Mouse (Mus musculus): ENCODE measurements around the gene Pakap. TPM values are rescaled to one million over a fixed set of nuclear protein-coding genes. Genes with fewer than 3 reads are reported as not detected.

The Pakap gene
- polyA plus RNA-seq, 1 experiment, result 0.38 TPM

GRCm38 (mm10) chr4:57534232-57534631 lies 33.7 kb upstream of the Pakap start:
- no peaks in the 10 kb centered on the region for H3K4me1 ChIP-seq (replicated peaks; ENCODE audit: control insufficient read depth, insufficient read depth, low read length)
- DNase-seq, result no peak
- H3K27ac ChIP-seq (ENCODE audit: control insufficient read depth, insufficient read depth, low read length), result no peak overlapping the region
- no peak for TF ChIP-seq POLR2A (IDR thresholded peaks at IDR 0.05; ENCODE audit: control insufficient read depth, extremely low read depth, insufficient read depth, low read length, poor library complexity)
- no peak for TF ChIP-seq CTCF (IDR thresholded peaks at IDR 0.05; ENCODE audit: borderline replicate concordance, control insufficient read depth, extremely low read depth, insufficient read depth, low read length, poor library complexity)
- H3K36me3 ChIP-seq (ENCODE audit: control insufficient read depth, insufficient read depth, low read length), result no peaks in the 10 kb centered on the region
- WGBS, result 63% methylated on average over 6 of the region's 6 CpGs
- H3K4me3 ChIP-seq (ENCODE audit: control insufficient read depth, insufficient read depth, low read length), result no peak overlapping the region
- H3K27me3 ChIP-seq (ENCODE audit: control insufficient read depth, insufficient read depth, low read length), result no peaks in the 10 kb centered on the region

GRCm38 (mm10) chr4:57535087-57535486 lies 32.9 kb upstream of the Pakap start:
- no peaks in the 10 kb centered on the region for H3K4me1 ChIP-seq (replicated peaks; ENCODE audit: control insufficient read depth, insufficient read depth, low read length)
- no peak overlapping the region for H3K4me3 ChIP-seq (ENCODE audit: control insufficient read depth, insufficient read depth, low read length)
- no peak for DNase-seq
- H3K27me3 ChIP-seq (ENCODE audit: control insufficient read depth, insufficient read depth, low read length), result no peaks in the 10 kb centered on the region
- TF ChIP-seq CTCF (IDR thresholded peaks at IDR 0.05; ENCODE audit: borderline replicate concordance, control insufficient read depth, extremely low read depth, insufficient read depth, low read length, poor library complexity), result no peak
- no peak for TF ChIP-seq POLR2A (IDR thresholded peaks at IDR 0.05; ENCODE audit: control insufficient read depth, extremely low read depth, insufficient read depth, low read length, poor library complexity)
- H3K36me3 ChIP-seq (ENCODE audit: control insufficient read depth, insufficient read depth, low read length), result no peaks in the 10 kb centered on the region
- 94% methylated on average over 4 of the region's 4 CpGs for WGBS
- no peak overlapping the region for H3K27ac ChIP-seq (ENCODE audit: control insufficient read depth, insufficient read depth, low read length)

DNA sequence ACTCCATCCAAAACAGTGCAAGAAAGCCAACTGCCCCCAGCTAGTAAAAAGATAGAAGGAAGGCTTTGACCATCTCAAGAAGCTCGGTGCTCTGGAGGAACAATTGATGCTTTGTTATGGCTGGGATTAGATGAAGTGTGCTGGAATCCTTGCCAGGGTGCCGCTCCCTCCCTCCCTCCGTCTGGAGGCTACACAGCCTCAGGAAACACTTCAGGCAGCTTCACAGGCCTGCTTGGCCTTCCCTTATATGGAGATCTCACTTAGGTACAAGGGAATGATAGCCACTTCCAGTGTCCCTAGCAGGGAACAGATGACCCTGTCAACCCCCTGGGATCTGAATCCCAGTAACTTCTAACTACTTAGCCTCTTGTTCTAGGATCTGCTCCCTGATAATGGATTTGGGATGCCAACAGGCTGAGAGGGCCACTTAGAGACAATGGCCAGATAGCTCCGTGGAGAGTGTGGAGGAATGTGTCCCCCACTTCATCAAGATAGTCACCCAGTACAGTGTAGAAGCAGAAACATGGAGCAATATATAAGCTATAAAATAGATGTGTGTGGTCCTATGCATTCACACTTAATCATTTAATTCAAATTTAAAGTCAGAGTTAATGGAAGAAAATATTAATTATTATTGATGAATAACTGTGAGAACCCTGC lies 29.8 kb upstream of the Pakap start:
- WGBS, result 64% methylated on average over 4 of the region's 4 CpGs
- TF ChIP-seq POLR2A (IDR thresholded peaks at IDR 0.05; ENCODE audit: control insufficient read depth, extremely low read depth, insufficient read depth, low read length, poor library complexity), result no peak
- TF ChIP-seq CTCF (IDR thresholded peaks at IDR 0.05; ENCODE audit: borderline replicate concordance, control insufficient read depth, extremely low read depth, insufficient read depth, low read length, poor library complexity), result no peak
- no peak overlapping the region for H3K27ac ChIP-seq (ENCODE audit: control insufficient read depth, insufficient read depth, low read length)

DNA sequence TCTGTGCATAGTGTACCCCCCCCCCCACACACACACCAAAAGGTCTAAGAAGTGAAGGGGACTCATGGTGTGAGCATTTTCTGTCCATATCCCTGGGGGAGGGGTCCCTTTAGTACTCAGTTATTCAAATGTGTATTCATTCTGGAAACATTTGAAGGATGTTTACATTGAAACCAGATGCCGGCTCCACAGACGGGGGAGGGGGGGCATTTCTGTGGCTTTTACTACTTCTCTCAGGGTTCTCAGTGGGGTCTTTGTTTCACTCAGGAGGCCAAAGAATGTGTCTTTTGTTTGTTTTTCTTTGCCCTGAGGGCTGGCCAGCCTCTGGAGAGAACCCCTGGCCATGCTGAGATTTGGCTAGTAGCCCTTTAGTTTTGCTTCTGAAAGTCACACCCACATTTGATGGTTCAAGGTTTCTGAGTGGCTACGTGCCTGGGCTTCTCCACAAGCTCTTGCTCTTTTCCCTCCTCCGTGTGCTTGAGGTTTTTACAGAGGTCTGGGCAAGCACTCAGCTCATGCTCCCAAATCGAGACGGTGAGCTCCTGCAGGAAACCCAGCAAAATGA lies 24.2 kb upstream of the Pakap start:
- TF ChIP-seq POLR2A (IDR thresholded peaks at IDR 0.05; ENCODE audit: control insufficient read depth, extremely low read depth, insufficient read depth, low read length, poor library complexity) (no peak), CTCF (IDR thresholded peaks at IDR 0.05; ENCODE audit: borderline replicate concordance, control insufficient read depth, extremely low read depth, insufficient read depth, low read length, poor library complexity) (no peak)
- no peaks in the 10 kb centered on the region for H3K36me3 ChIP-seq (ENCODE audit: control insufficient read depth, insufficient read depth, low read length)
- no peak overlapping the region for H3K4me3 ChIP-seq (ENCODE audit: control insufficient read depth, insufficient read depth, low read length)
- no peaks in the 10 kb centered on the region for H3K4me1 ChIP-seq (replicated peaks; ENCODE audit: control insufficient read depth, insufficient read depth, low read length)
- no peak overlapping the region for H3K27ac ChIP-seq (ENCODE audit: control insufficient read depth, insufficient read depth, low read length)
- DNase-seq, result no peak
- WGBS, result 25% methylated on average over 6 of the region's 6 CpGs
- no peaks in the 10 kb centered on the region for H3K27me3 ChIP-seq (ENCODE audit: control insufficient read depth, insufficient read depth, low read length)

More for the DNA sequence above, 29.8 kb upstream of the Pakap start:
- DNase-seq, result no peak
- Histone ChIP-seq H3K27me3 (ENCODE audit: control insufficient read depth, insufficient read depth, low read length) (no peaks in the 10 kb centered on the region), H3K36me3 (ENCODE audit: control insufficient read depth, insufficient read depth, low read length) (no peaks in the 10 kb centered on the region), H3K4me3 (ENCODE audit: control insufficient read depth, insufficient read depth, low read length) (no peak overlapping the region), H3K4me1 (replicated peaks; ENCODE audit: control insufficient read depth, insufficient read depth, low read length) (no peaks in the 10 kb centered on the region)

DNA sequence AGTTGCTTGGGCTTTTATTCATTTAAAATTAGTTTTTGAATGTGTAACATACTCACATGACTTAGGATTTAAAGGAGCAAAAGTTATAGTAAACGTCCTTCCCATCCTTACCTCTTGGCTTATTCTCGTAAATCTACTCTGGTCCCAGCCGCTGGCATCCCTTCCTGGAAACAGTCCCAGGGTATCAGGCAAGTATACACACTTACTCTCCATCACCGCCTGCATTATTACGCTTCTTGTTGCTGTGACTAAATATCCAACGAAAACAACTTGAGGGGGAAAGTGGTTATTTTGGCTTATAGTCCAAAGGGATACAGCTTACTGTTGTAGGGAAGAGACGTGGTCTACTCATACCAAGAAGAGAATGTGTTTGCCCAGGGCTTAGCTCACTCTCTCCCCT lies 20.2 kb upstream of the Pakap start:
- H3K27ac ChIP-seq (ENCODE audit: control insufficient read depth, insufficient read depth, low read length), result no peak overlapping the region
- H3K4me3 ChIP-seq (ENCODE audit: control insufficient read depth, insufficient read depth, low read length), result no peak overlapping the region
- DNase-seq, result no peak
- no peaks in the 10 kb centered on the region for H3K4me1 ChIP-seq (replicated peaks; ENCODE audit: control insufficient read depth, insufficient read depth, low read length)
- TF ChIP-seq CTCF (IDR thresholded peaks at IDR 0.05; ENCODE audit: borderline replicate concordance, control insufficient read depth, extremely low read depth, insufficient read depth, low read length, poor library complexity), result no peak
- no peak for TF ChIP-seq POLR2A (IDR thresholded peaks at IDR 0.05; ENCODE audit: control insufficient read depth, extremely low read depth, insufficient read depth, low read length, poor library complexity)
- no peaks in the 10 kb centered on the region for H3K27me3 ChIP-seq (ENCODE audit: control insufficient read depth, insufficient read depth, low read length)
- no peaks in the 10 kb centered on the region for H3K36me3 ChIP-seq (ENCODE audit: control insufficient read depth, insufficient read depth, low read length)
- WGBS, result 89% methylated on average over 7 of the region's 7 CpGs

GRCm38 (mm10) chr4:57550216-57550615 lies 17.8 kb upstream of the Pakap start:
- H3K36me3 ChIP-seq (ENCODE audit: control insufficient read depth, insufficient read depth, low read length), result no peaks in the 10 kb centered on the region
- H3K4me3 ChIP-seq (ENCODE audit: control insufficient read depth, insufficient read depth, low read length), result no peak overlapping the region
- H3K4me1 ChIP-seq (replicated peaks; ENCODE audit: control insufficient read depth, insufficient read depth, low read length), result no peaks in the 10 kb centered on the region
- no peak for DNase-seq
- TF ChIP-seq POLR2A (IDR thresholded peaks at IDR 0.05; ENCODE audit: control insufficient read depth, extremely low read depth, insufficient read depth, low read length, poor library complexity) (no peak), CTCF (IDR thresholded peaks at IDR 0.05; ENCODE audit: borderline replicate concordance, control insufficient read depth, extremely low read depth, insufficient read depth, low read length, poor library complexity) (no peak)
- H3K27me3 ChIP-seq (ENCODE audit: control insufficient read depth, insufficient read depth, low read length), result no peaks in the 10 kb centered on the region
- 45% methylated on average over 1 of the region's 1 CpGs for WGBS
- H3K27ac ChIP-seq (ENCODE audit: control insufficient read depth, insufficient read depth, low read length), result no peak overlapping the region

Measured in thymus, adult 2 months (tissue).